Mouse (Mus musculus) brain, adult 10 weeks (tissue): ENCODE measurements around the gene Pold4. TPM values are rescaled to one million over a fixed set of nuclear protein-coding genes. Genes with fewer than 3 reads are reported as not detected.

Source experiments
- polyA plus RNA-seq: library from polyadenylated mRNA; stranded (reverse); fragments of 350-450 nt; fragmentation: Illumina TruSeq; extraction: RNeasy Lipid Tissue Mini Kit (QIAGEN cat#74804); gene quantifications from one replicate; pipeline ENCODE4 v1.2.3, GENCODE M21; 2015; ENCODE audit warnings: low read depth, low replicate concordance

Gene Pold4
- polyA plus RNA-seq = 29.6 TPM

DNA sequence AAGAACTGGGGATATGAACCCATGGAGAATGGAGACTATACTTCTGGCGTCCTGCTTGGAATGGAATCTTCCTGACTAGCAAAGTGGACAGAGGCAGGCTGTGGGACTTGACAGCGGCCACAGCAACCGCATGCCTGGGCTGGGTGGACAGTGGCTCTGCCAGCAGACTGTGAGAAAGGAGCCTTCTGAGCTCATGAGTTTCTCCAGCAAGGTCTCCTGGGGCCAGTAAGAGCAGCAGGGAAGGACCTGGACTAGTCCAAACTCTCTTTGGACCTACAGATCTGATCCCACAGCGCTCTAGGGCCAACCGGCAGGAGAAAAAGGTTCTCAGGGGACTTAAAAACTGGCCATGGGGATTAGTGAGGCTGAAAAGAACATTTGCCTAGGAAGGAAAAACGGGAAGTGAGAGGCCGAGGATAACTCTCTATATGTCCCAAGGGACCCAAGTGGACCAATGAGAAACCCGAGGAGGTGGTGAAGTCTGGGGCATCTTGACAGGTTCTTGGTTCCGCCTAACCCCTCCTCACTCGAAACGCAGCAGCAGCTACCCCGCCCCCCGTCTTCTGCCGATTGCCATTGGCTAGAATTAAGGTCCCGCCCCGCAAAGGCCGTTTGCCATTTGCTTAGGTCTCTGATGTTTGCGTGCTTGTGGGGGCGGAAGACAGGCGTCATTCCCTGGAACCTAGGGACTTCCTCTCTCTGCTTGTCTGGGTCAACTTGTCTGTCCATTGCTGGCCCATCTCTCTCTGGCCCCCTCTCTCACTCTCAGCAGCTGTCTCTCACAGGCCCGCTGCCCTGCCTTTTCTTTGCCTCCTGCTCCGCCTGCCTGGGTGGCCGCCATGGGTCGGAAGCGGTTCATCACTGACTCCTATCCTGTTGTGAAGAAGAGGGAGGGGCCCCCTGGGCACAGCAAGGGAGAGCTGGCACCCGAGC is at the start of gene Pold4:
Gene Pold4 (plus strand): TSS at position 647 of the 933 bp plus-strand sequence.

GRCm38 (mm10) chr19:4190831-4191334 is 40.8 kb upstream of the Pold4 start, which contains the start of gene Tbc1d10c:
Gene Tbc1d10c, minus strand, starts transcription at chr19:4191284.

GRCm38 (mm10) chr19:4191528-4192250 is 40.0 kb upstream of the Pold4 start, which contains the start of gene Ppp1ca:
Gene Ppp1ca, plus strand, starts transcription at chr19:4192065.

DNA sequence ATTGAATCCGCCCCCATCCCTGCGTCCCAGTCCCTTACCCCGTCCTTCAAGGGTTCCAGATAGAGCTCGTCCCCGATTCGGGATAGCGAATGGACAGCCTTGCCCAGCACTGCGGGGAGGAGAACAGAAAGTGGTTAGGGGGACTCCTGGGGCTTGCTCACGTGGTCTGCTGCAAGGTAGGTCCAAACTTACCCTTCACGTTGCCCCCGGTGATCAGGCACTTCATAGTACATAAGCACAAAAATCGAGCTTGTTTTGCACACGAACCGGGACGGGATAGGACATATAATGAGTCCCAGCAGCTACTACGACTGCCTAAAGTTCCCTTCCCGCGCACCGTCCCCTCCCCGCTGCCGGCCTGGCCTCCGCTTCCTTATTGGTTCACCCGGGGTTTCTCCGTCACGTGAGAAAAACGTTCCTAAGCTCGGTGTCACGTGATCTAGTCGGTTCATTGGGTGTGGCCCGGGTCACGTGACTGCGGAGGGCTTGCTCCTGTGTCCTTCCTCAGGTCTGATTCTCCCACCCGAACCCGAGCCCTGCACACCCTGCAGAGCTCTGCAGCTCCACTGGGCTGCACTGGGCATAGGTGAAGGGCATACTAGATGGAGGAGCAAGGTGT is 30.3 kb upstream of the Pold4 start, which contains the start of gene Rad9a:
Gene Rad9a (minus strand): TSS at position 372 of the 619 bp plus-strand sequence.

DNA sequence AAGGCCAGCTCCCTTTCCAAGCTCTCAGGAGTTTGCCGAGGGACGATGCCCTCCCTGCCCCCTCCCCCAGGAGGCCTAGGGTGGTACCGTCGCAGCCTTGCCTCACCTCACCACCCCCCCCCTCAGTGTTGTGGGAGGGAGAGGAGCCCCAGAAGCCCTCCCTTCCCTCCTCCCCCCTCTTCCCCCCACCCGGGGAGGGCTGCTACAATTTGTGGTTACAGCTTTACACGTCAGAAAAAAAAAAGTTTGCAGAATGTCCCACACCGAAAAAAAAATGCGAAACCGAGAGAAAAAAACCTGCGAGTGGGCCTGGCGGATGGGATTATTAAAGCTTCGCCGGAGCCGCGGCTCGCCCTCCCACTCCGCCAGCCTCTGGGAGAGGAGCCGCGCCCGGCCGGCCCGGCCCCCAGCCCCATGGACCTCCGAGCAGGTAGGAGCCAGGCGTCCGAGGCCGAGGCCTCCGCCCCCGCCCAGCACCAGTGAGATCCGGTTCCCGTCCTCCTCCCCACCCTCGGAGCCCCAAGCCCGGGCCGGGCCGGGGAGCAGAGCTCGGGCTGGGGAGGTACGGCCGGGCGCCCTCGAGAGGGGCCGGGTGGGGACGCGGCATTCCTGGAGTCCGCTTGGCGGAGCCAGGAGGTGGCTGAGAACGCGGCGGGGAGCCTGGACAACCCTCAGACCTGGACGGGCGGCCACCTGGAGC is 17.5 kb upstream of the Pold4 start, which contains the start of the genes Clcf1 and AC109138.7:
Gene Clcf1 (plus strand): TSS at position 168 of the 700 bp plus-strand sequence.
Gene AC109138.7 (plus strand): TSS at position 287 of the 700 bp plus-strand sequence.

DNA sequence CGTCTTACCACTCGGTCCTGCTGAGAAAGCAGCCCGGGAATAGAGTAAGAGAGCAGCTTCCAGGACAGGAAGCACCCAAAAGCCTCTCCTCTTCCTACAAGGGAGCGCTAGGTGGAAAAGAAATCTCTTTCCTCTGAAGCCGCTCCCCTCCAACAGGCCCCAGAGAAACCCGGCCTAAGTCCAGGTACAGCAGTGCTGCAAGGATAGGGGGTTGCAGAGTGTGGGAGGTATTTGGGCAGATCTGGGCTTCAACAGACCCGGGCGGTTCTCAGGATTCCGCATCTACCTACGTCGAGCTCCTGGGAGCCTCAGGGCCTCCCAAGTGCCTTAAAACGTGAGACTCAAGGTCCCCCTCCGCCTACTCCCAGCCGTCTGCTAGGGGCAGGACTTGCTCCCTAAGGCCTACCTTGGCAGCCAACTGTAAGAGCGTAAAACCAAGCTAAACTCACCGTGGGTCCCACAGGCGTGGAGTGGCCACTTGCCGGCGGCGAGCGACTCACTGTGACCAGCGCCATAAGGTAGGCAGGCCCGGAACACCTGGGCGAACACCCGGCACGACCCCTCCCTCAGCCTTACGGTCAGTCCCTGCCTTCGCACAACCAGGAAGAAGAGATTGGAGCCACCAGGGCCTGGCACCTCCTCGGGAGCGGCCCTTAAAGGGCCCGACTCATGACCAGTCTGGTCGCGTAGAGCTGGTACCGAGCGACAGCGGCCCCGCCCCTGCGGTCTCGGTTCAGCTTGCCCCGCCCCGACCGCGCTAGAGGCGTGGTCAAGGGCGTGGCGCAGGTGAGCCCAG is 37.1 kb downstream of the Pold4 start, which contains the start of gene Ssh3:
Gene Ssh3 (minus strand): TSS at position 615 of the 796 bp plus-strand sequence.

DNA sequence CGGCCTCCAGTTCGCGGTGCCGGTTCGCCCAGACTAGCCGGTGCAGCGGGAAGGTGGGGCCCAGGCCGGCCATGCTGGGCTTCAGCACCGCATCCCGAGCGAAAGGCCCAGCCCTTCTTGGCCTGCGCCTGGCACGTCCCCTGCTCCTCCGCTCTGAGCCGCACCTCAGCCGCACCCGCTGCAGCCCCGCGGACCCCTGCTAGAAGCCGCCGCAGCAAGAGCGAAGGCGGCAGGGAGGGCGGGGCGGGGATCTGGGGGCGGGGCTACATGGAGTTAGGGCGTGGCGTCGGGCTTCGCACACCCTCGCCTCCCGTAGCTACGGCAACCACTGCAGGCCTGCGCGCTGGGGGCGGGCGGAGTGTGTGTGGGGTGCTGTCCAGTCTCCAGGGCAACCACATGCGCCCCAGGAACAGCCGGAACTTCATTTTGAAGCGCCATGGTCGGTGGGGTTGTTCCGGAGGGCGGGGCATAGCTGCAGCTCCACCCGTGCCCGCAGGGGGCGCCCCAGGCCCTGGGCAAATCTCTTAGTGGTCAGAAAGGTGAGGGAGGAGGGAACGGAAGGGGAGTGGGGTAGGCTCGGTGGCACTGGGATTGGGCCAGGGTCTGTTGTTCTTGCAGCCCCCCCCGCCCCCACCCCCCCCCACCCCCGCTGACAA is 51.3 kb downstream of the Pold4 start, which contains the start of gene Ankrd13d:
Gene Ankrd13d (minus strand): TSS at position 240 of the 656 bp plus-strand sequence.

Other genes starting within 250 kb of the Pold4 start
- gene Acy3, start 245.3 kb upstream of the Pold4 start, polyA plus RNA-seq = 4.0 TPM
- not detected for gene Tbx10, start 239.1 kb upstream of the Pold4 start, polyA plus RNA-seq
- 15.1 TPM for gene Nudt8, start 231.3 kb upstream of the Pold4 start, polyA plus RNA-seq
- gene Gm49405, start 231.3 kb upstream of the Pold4 start, polyA plus RNA-seq = 2.0 TPM
- 5.7 TPM for gene Doc2g, start 228.6 kb upstream of the Pold4 start, polyA plus RNA-seq
- gene Ndufv1, start 219.1 kb upstream of the Pold4 start, polyA plus RNA-seq = 236 TPM
- 465 TPM for gene Gstp1, start 193.9 kb upstream of the Pold4 start, polyA plus RNA-seq
- 1.5 TPM for gene Gstp2, start 185.9 kb upstream of the Pold4 start, polyA plus RNA-seq
- not detected for gene Gstp3, start 172.3 kb upstream of the Pold4 start, polyA plus RNA-seq
- gene Cabp2, start 150.3 kb upstream of the Pold4 start, polyA plus RNA-seq = not detected
- gene Cdk2ap2, start 134.7 kb upstream of the Pold4 start, polyA plus RNA-seq = 37.6 TPM
- 122 TPM for gene Pitpnm1, start 131.9 kb upstream of the Pold4 start, polyA plus RNA-seq
- gene Aip, start 106.0 kb upstream of the Pold4 start, polyA plus RNA-seq = 183 TPM
- gene Gpr152, start 92.1 kb upstream of the Pold4 start, polyA plus RNA-seq = 0.10 TPM
- not detected for gene Cabp4, start 87.9 kb upstream of the Pold4 start, polyA plus RNA-seq
- 127 TPM for gene Coro1b, start 83.3 kb upstream of the Pold4 start, polyA plus RNA-seq
- gene Ptprcap, start 78.3 kb upstream of the Pold4 start, polyA plus RNA-seq = 1.5 TPM
- gene Rps6kb2, start 68.5 kb upstream of the Pold4 start, polyA plus RNA-seq = 45.8 TPM
- 13.7 TPM for gene Carns1, start 56.4 kb upstream of the Pold4 start, polyA plus RNA-seq
- 1.2 TPM for gene Tbc1d10c, start 40.6 kb upstream of the Pold4 start, polyA plus RNA-seq
- gene Ppp1ca, start 39.8 kb upstream of the Pold4 start, polyA plus RNA-seq = 454 TPM
- gene Rad9a, start 30.2 kb upstream of the Pold4 start, polyA plus RNA-seq = 10.9 TPM
- gene Clcf1, start 17.7 kb upstream of the Pold4 start, polyA plus RNA-seq = 0.59 TPM
- not detected for gene AC109138.7, start 17.5 kb upstream of the Pold4 start, polyA plus RNA-seq
- gene Ssh3, start 37.3 kb downstream of the Pold4 start, polyA plus RNA-seq = 58.5 TPM
- 55.6 TPM for gene Ankrd13d, start 51.2 kb downstream of the Pold4 start, polyA plus RNA-seq
- gene Grk2, start 74.3 kb downstream of the Pold4 start, polyA plus RNA-seq = 184 TPM
- 41.1 TPM for gene Kdm2a, start 166.4 kb downstream of the Pold4 start, polyA plus RNA-seq
- gene Rhod, start 207.5 kb downstream of the Pold4 start, polyA plus RNA-seq = 1.6 TPM
- 33.8 TPM for gene Syt12, start 245.5 kb downstream of the Pold4 start, polyA plus RNA-seq